Mouse (Mus musculus) kidney, adult 9 months (tissue): ENCODE measurements at regions not wholly inside any gene's neighbourhood (a gene's known extent, or its start where the extent isn't known, plus 50 kb on each side); places are given as distances from the start of the nearest gene placed in this dataset.

Experiments
- DNase-seq: peaks from one replicate; pipeline ENCODE4 v3.0.0; 2022

GRCm38 (mm10) chrX:77009336-77009735, 406.6 kb upstream of the Cldn34d start:
- DNase-seq, result no peak

GRCm38 (mm10) chrX:77013890-77014289, 411.2 kb upstream of the Cldn34d start:
- DNase-seq, result no peak

- DNase-seq, result peak; percentile 28
These were observed 448.0 kb upstream of the Cldn34d start for GRCm38 (mm10) chrX:77050401-77051381.

- DNase-seq, result no peak
These were observed 449.3 kb upstream of the Cldn34d start for GRCm38 (mm10) chrX:77052036-77052435.

- DNase-seq, result no peak
These were observed 431.0 kb upstream of the Tbl1x start for GRCm38 (mm10) chrX:77079776-77080175.

GRCm38 (mm10) chrX:77082716-77083115, 428.1 kb upstream of the Tbl1x start:
- peak; percentile 0 for DNase-seq

GRCm38 (mm10) chrX:77121761-77122160, 389.1 kb upstream of the Tbl1x start:
- no peak for DNase-seq
